Mouse (Mus musculus) Patski (cell line): ENCODE data around the gene Fntb. TPM values are rescaled to one million over a fixed set of nuclear protein-coding genes. Genes with fewer than 3 reads are reported as not detected.

Source experiments
- ATAC-seq: fragments of 100-300 bp; one replicate; pipeline ENCODE4 v1.8.0; 2021
- CTCF ChIA-PET: fragments of 350-600 bp; sonication (Branson Sonifier 250); formaldehyde crosslinking; loops from one replicate; lab custom pipeline; 2022; ENCODE audit warnings: inconsistent platforms; lab: Charles Lee
- POLR2A ChIA-PET: fragments of 350-600 bp; sonication (Branson Sonifier 250); formaldehyde crosslinking; loops from one replicate; lab custom pipeline; 2022; ENCODE audit warnings: antibody characterized with exemption, inconsistent platforms; lab: Charles Lee
- DNase-seq: peaks from one replicate; pipeline ENCODE4 v3.0.0-alpha.2; 2011; ENCODE audit warnings: low read depth, low spot score
- H3K27me3 ChIP-seq: fragments of 371-371 bp; one replicate; pipeline ENCODE4 v1.5.1; 2021
- CTCF ChIP-seq: fragments of 100-300 bp; IDR thresholded peaks from one replicate; pipeline ENCODE4 v1.5.1; 2021
- in situ Hi-C: fragments of 300-500 bp; cut with MboI; formaldehyde crosslinking; loops from 3 replicates; pipeline ENCODE4 v1.11.1; 2018; ENCODE audit warnings: low pct_unique_long_range_greater_than_20kb, mixed read lengths
- polyA plus RNA-seq: library from polyadenylated mRNA; unstranded; gene quantifications from one replicate; pipeline ENCODE4 v1.2.3, GENCODE M21; 2021

The Fntb gene
- polyA plus RNA-seq, 1 experiment from 2014 or later = 12.9 TPM

GRCm38 (mm10) chr12:76950330-76950729 lies 184.9 kb downstream of the Fntb start:
- ChIA-PET CTCF (no interaction called here), POLR2A (no interaction called here)
- ATAC-seq (no peak), DNase-seq (no peak)
- H3K27me3 ChIP-seq = no peaks in the 10 kb centered on the region
- TF ChIP-seq CTCF = no peak
- in situ Hi-C loops = no loop called here

- DNase-seq = no peak
- ATAC-seq = no peak
- no peak for TF ChIP-seq CTCF
- ChIA-PET POLR2A (interaction anchor here (0.6 kb wide), 1 partner anchor 137 kb away, joined by 9 read pairs; no protein-coding TSS in a partner anchor), CTCF (interaction anchor here (1.1 kb wide), 1 partner anchor 12 kb away, joined by 3 read pairs; no protein-coding TSS in a partner anchor)
- no peaks in the 10 kb centered on the region for H3K27me3 ChIP-seq
- in situ Hi-C loops = no loop called here
Measured at GRCm38 (mm10) chr12:76953750-76954363, 188.5 kb downstream of the Fntb start.

- DNase-seq = no peak
- ChIA-PET CTCF (no interaction called here), POLR2A (interaction anchor here (0.5 to 0.6 kb wide), 2 partner anchors 15 to 138 kb away, joined by 3 to 9 read pairs; no protein-coding TSS in a partner anchor)
- in situ Hi-C loops = no loop called here
- no peak for ATAC-seq
- no peaks in the 10 kb centered on the region for H3K27me3 ChIP-seq
- TF ChIP-seq CTCF = no peak
Measured at GRCm38 (mm10) chr12:76954698-76955423, 189.5 kb downstream of the Fntb start.

GRCm38 (mm10) chr12:76957688-76958087 lies 192.3 kb downstream of the Fntb start:
- ATAC-seq (no peak), DNase-seq (no peak)
- H3K27me3 ChIP-seq = no peaks in the 10 kb centered on the region
- in situ Hi-C loops = no loop called here
- ChIA-PET CTCF (no interaction called here), POLR2A (no interaction called here)
- TF ChIP-seq CTCF = no peak

- no peak for DNase-seq
- no peak for TF ChIP-seq CTCF
- peak; percentile 29 for ATAC-seq
- H3K27me3 ChIP-seq = no peaks in the 10 kb centered on the region
- in situ Hi-C loops = no loop called here
- POLR2A ChIA-PET = no interaction called here
- CTCF ChIA-PET = no interaction called here
Measured at GRCm38 (mm10) chr12:76961052-76961931, 195.9 kb downstream of the Fntb start.

GRCm38 (mm10) chr12:76961932-76962891 lies 196.8 kb downstream of the Fntb start, which contains the start of gene Max:
TSS of gene Max (minus strand) at chr12:76962201.
- peak; percentile 90 for DNase-seq
- ChIA-PET CTCF (no interaction called here), POLR2A (no interaction called here)
- peak; percentile 97 for ATAC-seq
- no peak for TF ChIP-seq CTCF
- in situ Hi-C loops = no loop called here
- no peaks in the 10 kb centered on the region for H3K27me3 ChIP-seq

- POLR2A ChIA-PET = no interaction called here
- CTCF ChIA-PET = no interaction called here
- in situ Hi-C loops = no loop called here
- TF ChIP-seq CTCF = no peak
- no peak for ATAC-seq
- no peak for DNase-seq
- H3K27me3 ChIP-seq = no peaks in the 10 kb centered on the region
Measured at GRCm38 (mm10) chr12:76965089-76965488, 199.7 kb downstream of the Fntb start.

- TF ChIP-seq CTCF = no peak
- no peaks in the 10 kb centered on the region for H3K27me3 ChIP-seq
- DNase-seq (no peak), ATAC-seq (no peak)
- in situ Hi-C loops = no loop called here
- ChIA-PET POLR2A (no interaction called here), CTCF (no interaction called here)
Measured at GRCm38 (mm10) chr12:76965876-76966275, 200.5 kb downstream of the Fntb start.

Other genes starting within 250 kb of the Fntb start
- 73.4 TPM for gene Plekhg3, start 234.7 kb upstream of the Fntb start, polyA plus RNA-seq
- 0.81 TPM for gene Sptb, start 55.0 kb upstream of the Fntb start, polyA plus RNA-seq
- gene Churc1, start 51 bp upstream of the Fntb start, polyA plus RNA-seq = 70.8 TPM
- not detected for gene Gpx2, start 30.0 kb downstream of the Fntb start, polyA plus RNA-seq
- 0.58 TPM for gene Rab15, start 57.3 kb downstream of the Fntb start, polyA plus RNA-seq
- gene Max, start 196.6 kb downstream of the Fntb start, polyA plus RNA-seq = 64.4 TPM